Mouse (Mus musculus): ENCODE measurements around the gene 1700016H13Rik. TPM values are rescaled to one million over a fixed set of nuclear protein-coding genes. Genes with fewer than 3 reads are reported as not detected.

The 1700016H13Rik gene
- polyA plus RNA-seq, 1 experiment from 2014 or later = 0.26 TPM

GRCm38 (mm10) chr5:103691624-103692530, 36.1 kb upstream of the 1700016H13Rik start, which contains the start of gene Aff1:
TSS of gene Aff1 (plus strand) at chr5:103692374.
- no peak within 1 kb of the TSS; the same call in 1 of the 2 replicates for H3K27ac ChIP-seq
- H3K9me3 ChIP-seq = no peaks in the 10 kb centered on the region
- peaks cover 15% of the 10 kb centered on the region for H3K4me1 ChIP-seq
- peak; percentile 67 for ATAC-seq (ENCODE audit: insufficient number of reproducible peaks, low FRiP score, low TSS enrichment, low read depth)
- H3K36me3 ChIP-seq = no peaks in the 10 kb centered on the region
- 3% methylated on average over 50 of the region's 50 CpGs for WGBS
- H3K27me3 ChIP-seq = peaks cover 26% of the 10 kb centered on the region
- H3K4me2 ChIP-seq = peak within 1 kb of the TSS; percentile 100
- peak within 1 kb of the TSS; percentile 40; the same call in 1 of the 2 replicates for H3K9ac ChIP-seq
- H3K4me3 ChIP-seq = peak within 1 kb of the TSS; percentile 64

GRCm38 (mm10) chr5:103691171-103691570, 35.4 kb upstream of the 1700016H13Rik start:
- Histone ChIP-seq H3K27me3 (peaks cover 26% of the 10 kb centered on the region), H3K9me3 (no peaks in the 10 kb centered on the region), H3K4me2 (no peak overlapping the region), H3K9ac (no peak overlapping the region), H3K4me3 (no peak overlapping the region; the same call in 1 of the 2 replicates), H3K36me3 (no peaks in the 10 kb centered on the region), H3K27ac (no peak overlapping the region), H3K4me1 (peaks cover 15% of the 10 kb centered on the region)
- no peak for ATAC-seq (ENCODE audit: insufficient number of reproducible peaks, low FRiP score, low TSS enrichment, low read depth)

DNA sequence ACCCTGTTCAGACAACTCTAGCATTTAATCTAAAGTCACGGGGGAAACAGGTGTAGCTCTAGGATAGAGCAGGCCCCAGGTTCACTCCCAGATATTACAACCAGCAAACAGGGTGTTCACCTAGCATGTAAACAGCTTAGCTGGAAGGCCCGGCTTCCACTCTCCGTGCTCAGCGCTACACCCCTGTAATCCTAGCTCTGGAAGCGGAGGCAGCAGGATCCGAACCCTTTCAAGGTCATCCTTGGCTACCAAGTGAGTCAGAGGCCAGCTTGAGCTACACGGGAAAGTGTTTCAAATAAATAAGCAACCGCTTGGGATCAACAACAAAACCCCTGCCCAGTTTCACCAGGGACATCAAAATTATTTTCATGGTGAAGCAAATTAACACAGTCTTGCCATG, 34.4 kb upstream of the 1700016H13Rik start:
- Histone ChIP-seq H3K4me2 (no peak overlapping the region), H3K27ac (no peak overlapping the region), H3K36me3 (no peaks in the 10 kb centered on the region), H3K9ac (no peak overlapping the region), H3K4me1 (peaks cover 15% of the 10 kb centered on the region), H3K4me3 (no peak overlapping the region), H3K27me3 (peaks cover 23% of the 10 kb centered on the region), H3K9me3 (no peaks in the 10 kb centered on the region)
- ATAC-seq (ENCODE audit: insufficient number of reproducible peaks, low FRiP score, low TSS enrichment, low read depth) = no peak
- 89% methylated on average over 8 of the region's 8 CpGs for WGBS

GRCm38 (mm10) chr5:103689645-103690044, 33.8 kb upstream of the 1700016H13Rik start:
- Histone ChIP-seq H3K4me1 (peaks cover 15% of the 10 kb centered on the region), H3K9me3 (no peaks in the 10 kb centered on the region), H3K9ac (no peak overlapping the region), H3K4me3 (no peak overlapping the region), H3K27me3 (peaks cover 23% of the 10 kb centered on the region), H3K4me2 (no peak overlapping the region), H3K27ac (no peak overlapping the region), H3K36me3 (no peaks in the 10 kb centered on the region)
- WGBS = 81% methylated on average over 5 of the region's 5 CpGs
- ATAC-seq (ENCODE audit: insufficient number of reproducible peaks, low FRiP score, low TSS enrichment, low read depth) = no peak

DNA sequence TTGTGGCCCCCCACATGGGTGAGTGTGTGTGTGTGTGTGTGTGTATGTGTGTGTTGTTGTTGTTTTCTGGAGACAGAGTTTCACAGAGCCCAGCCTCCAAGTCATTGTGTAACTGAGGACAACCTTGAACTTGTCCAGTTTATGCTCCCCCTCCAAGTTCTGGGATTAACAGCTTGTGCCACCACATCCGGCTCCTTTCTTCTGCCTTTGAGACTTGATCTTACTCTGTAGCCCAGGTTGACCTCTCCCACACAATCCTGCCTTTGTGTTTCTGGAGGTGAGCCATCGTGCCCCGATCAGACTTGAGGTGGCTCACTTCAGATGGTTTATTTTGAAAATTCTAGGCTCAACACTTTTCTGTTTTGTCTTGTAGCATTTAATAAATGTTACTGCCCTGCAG, 26.0 kb upstream of the 1700016H13Rik start:
- Histone ChIP-seq H3K36me3 (no peaks in the 10 kb centered on the region), H3K4me1 (no peaks in the 10 kb centered on the region), H3K9ac (no peak overlapping the region), H3K9me3 (no peaks in the 10 kb centered on the region), H3K27me3 (no peaks in the 10 kb centered on the region), H3K4me3 (no peak overlapping the region), H3K27ac (no peak overlapping the region), H3K4me2 (no peak overlapping the region)
- ATAC-seq (ENCODE audit: insufficient number of reproducible peaks, low FRiP score, low TSS enrichment, low read depth) = no peak
- 59% methylated on average over 3 of the region's 3 CpGs for WGBS

GRCm38 (mm10) chr5:103680381-103680780, 24.6 kb upstream of the 1700016H13Rik start:
- Histone ChIP-seq H3K4me3 (no peak overlapping the region), H3K27me3 (no peaks in the 10 kb centered on the region), H3K9ac (no peak overlapping the region), H3K36me3 (no peaks in the 10 kb centered on the region), H3K4me1 (no peaks in the 10 kb centered on the region), H3K9me3 (no peaks in the 10 kb centered on the region), H3K4me2 (no peak overlapping the region), H3K27ac (no peak overlapping the region)
- no peak for ATAC-seq (ENCODE audit: insufficient number of reproducible peaks, low FRiP score, low TSS enrichment, low read depth)
- 42% methylated on average over 4 of the region's 4 CpGs for WGBS

DNA sequence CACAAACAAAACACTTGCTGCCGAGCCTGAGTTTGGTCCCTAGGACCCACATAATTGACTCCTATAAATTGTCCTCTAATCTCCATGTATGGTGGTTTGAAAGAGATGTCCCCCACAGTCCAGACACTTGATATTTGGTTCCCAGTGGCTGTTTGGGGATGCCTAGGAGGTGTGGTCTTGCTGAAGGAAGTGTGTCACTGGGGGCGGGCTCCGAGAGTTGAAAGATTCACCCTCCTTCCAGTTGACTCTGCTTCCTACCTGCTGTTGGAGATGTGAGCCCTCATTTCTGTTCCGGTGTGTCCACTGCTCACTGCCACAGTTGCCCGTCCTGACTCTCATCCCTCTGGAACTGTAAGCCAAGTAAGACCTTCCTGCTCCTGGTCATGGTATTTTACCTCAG, 23.2 kb upstream of the 1700016H13Rik start:
- WGBS = 87% methylated on average over 5 of the region's 5 CpGs
- Histone ChIP-seq H3K27ac (no peak overlapping the region), H3K9ac (no peak overlapping the region), H3K4me3 (no peak overlapping the region), H3K27me3 (no peaks in the 10 kb centered on the region), H3K9me3 (no peaks in the 10 kb centered on the region), H3K4me2 (no peak overlapping the region), H3K4me1 (0 out of 2 replicates have a peak, but pooled peaks cover 2% of the 10 kb centered on the region), H3K36me3 (no peaks in the 10 kb centered on the region)
- ATAC-seq (ENCODE audit: insufficient number of reproducible peaks, low FRiP score, low TSS enrichment, low read depth) = no peak

DNA sequence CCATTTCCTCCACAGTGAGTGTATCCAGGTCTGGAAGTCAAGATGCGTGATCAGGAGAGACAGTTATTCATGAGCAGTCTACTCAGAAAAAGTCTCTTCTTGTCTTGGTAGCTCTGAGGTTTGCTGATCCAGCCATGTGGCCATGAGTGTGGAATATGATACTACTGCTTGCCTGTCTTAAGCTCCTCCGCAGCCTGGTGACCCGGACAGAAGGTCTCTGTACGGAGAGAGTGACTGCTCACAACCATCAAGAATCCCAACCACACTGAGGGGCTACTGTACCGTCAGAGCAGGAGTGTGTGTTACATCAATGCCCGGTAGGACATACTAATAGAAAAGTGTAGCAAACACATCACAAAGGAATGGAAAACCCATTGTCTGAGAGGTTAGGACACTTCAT, 22.1 kb upstream of the 1700016H13Rik start:
- no peak overlapping the region for H3K4me2 ChIP-seq
- H3K27ac ChIP-seq = no peak overlapping the region
- H3K27me3 ChIP-seq = no peaks in the 10 kb centered on the region
- H3K9me3 ChIP-seq = no peaks in the 10 kb centered on the region
- ATAC-seq (ENCODE audit: insufficient number of reproducible peaks, low FRiP score, low TSS enrichment, low read depth) = no peak
- no peak overlapping the region for H3K4me3 ChIP-seq
- no peak overlapping the region for H3K9ac ChIP-seq
- no peaks in the 10 kb centered on the region for H3K36me3 ChIP-seq
- WGBS = 73% methylated on average over 6 of the region's 6 CpGs
- H3K4me1 ChIP-seq = 0 out of 2 replicates have a peak, but pooled peaks cover 2% of the 10 kb centered on the region

DNA sequence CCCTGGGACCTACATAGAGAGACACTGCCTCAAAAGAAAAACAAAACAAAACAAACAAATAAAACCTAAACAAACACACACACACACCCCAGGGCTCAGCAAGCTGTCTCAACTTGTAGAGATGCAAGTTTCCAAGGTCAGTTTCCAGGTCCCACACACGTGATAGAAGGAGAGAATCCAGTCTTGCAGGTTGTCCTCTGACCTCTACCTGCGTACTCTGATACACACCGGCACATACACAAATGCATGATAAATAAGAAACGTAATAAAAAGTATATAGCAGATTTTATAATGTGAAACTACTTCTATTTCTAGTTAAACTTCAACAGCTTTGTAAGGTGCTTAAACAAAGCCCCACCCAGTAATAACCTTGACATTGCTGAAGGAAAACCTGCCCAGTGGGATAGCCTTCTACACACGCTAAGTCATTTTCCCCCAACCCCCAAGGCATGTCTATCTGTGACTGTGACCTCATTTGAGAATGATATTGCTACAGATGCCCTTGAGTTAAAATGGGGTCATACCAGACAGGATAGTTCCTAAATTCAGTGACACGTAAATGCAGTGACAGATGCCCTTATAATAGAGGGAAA, 20.6 kb upstream of the 1700016H13Rik start:
- 73% methylated on average over 6 of the region's 6 CpGs for WGBS
- no peak overlapping the region for H3K4me3 ChIP-seq

GRCm38 (mm10) chr5:103674482-103674881, 18.7 kb upstream of the 1700016H13Rik start:
- H3K27me3 ChIP-seq = no peaks in the 10 kb centered on the region
- WGBS = 29% methylated on average over 6 of the region's 6 CpGs
- H3K9ac ChIP-seq = no peak overlapping the region
- H3K4me3 ChIP-seq = no peak overlapping the region
- H3K36me3 ChIP-seq = no peaks in the 10 kb centered on the region
- no peak for ATAC-seq (ENCODE audit: insufficient number of reproducible peaks, low FRiP score, low TSS enrichment, low read depth)
- H3K27ac ChIP-seq = no peak overlapping the region
- no peaks in the 10 kb centered on the region for H3K9me3 ChIP-seq
- H3K4me1 ChIP-seq = 0 out of 2 replicates have a peak, but pooled peaks cover 2% of the 10 kb centered on the region
- H3K4me2 ChIP-seq = no peak overlapping the region

More for the DNA sequence above, 20.6 kb upstream of the 1700016H13Rik start:
- ATAC-seq (ENCODE audit: insufficient number of reproducible peaks, low FRiP score, low TSS enrichment, low read depth) = no peak
- Histone ChIP-seq H3K4me2 (no peak overlapping the region), H3K9me3 (no peaks in the 10 kb centered on the region), H3K27ac (no peak overlapping the region), H3K36me3 (no peaks in the 10 kb centered on the region), H3K27me3 (no peaks in the 10 kb centered on the region), H3K4me1 (0 out of 2 replicates have a peak, but pooled peaks cover 2% of the 10 kb centered on the region), H3K9ac (no peak overlapping the region)

DNA sequence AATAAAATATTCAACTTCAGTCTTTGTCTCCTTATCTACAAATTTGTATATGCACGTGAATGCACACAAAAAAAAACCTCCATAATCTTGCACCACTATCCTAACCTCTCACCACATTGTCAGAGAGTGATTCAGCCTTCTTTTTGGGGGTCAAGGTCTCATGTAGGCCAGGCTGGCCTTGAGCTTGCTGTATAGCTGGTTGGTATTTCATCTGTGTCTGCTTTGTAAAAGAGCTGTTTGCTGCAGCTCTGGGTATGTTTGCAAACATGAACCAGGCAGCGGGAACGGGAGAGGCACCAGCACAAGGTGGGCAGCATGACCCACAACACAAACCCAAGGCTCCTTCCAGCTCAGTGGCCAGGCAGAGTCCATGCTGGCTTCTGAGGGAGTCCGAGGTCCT, 17.8 kb upstream of the 1700016H13Rik start:
- Histone ChIP-seq H3K9me3 (no peaks in the 10 kb centered on the region), H3K36me3 (no peaks in the 10 kb centered on the region), H3K4me3 (no peak overlapping the region), H3K27ac (no peak overlapping the region), H3K9ac (no peak overlapping the region), H3K27me3 (no peaks in the 10 kb centered on the region), H3K4me1 (0 out of 2 replicates have a peak, but pooled peaks cover 2% of the 10 kb centered on the region), H3K4me2 (no peak overlapping the region)
- 83% methylated on average over 4 of the region's 4 CpGs for WGBS
- ATAC-seq (ENCODE audit: insufficient number of reproducible peaks, low FRiP score, low TSS enrichment, low read depth) = no peak

DNA sequence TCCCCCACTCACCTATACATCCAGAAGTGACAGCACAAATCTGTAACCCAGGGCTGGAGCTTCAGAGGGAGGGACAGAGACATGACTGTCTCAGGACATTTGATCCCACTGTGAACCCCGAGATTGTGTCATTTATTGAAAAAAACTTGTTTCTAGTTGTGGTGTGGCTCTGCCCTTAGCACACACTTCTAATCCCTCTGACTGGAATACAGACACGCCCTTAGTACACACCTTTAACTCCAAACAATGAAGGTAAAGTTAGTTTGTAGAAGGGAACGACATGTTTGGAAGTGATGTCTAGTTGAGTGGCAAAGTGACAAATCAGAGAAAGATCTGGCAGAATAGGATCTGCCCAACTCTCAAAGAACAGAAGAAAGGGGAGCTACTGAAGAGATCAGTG, 16.0 kb upstream of the 1700016H13Rik start:
- 66% methylated on average over 3 of the region's 3 CpGs for WGBS
- H3K9ac ChIP-seq = no peak overlapping the region
- no peaks in the 10 kb centered on the region for H3K27me3 ChIP-seq
- H3K9me3 ChIP-seq = no peaks in the 10 kb centered on the region
- 0 out of 2 replicates have a peak, but pooled peaks cover 2% of the 10 kb centered on the region for H3K4me1 ChIP-seq
- no peak overlapping the region for H3K4me2 ChIP-seq
- no peak overlapping the region for H3K4me3 ChIP-seq
- H3K36me3 ChIP-seq = no peaks in the 10 kb centered on the region
- no peak for ATAC-seq (ENCODE audit: insufficient number of reproducible peaks, low FRiP score, low TSS enrichment, low read depth)
- H3K27ac ChIP-seq = no peak overlapping the region

Data from limb, embryonic 15.5 days (tissue).